Mouse (Mus musculus) telencephalon, adult 2 months (tissue): Measurements from ENCODE around the gene Fam107b.

Experiments used
- DNase-seq: peaks from one replicate; pipeline ENCODE4 v3.0.0-alpha.2; 2011; ENCODE audit warnings: low read depth, low spot score

Gene Fam107b

DNA sequence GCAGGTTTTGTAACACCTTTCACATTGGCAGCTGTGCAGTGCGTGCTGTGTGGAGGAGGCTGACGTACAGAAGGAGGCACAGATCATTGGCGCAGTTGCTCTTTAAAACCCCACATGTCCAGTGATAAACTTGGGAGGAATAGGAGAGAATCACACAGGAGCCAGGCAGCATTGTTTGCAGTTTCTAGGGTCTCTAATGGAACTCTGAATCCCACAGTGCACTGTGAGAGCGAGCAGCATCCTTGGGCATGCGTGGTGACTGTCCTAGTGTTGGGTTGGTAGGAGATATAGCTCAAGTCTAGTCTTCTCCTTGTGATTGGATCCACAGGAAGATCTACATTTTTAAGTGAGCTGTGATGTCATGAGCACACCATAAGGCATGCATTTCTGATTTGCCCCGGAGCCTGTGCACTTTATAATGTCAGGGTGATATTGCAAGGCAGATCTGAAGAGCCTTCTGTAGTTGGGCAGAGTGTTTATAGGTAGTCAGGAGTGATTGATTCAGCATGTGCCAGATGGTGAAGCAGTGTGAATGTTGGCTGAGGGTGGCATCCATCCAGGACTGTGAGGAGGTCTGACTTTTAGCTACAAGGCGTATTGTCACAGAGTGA, 169.2 kb downstream of the Fam107b start:
- peak; percentile 58 for DNase-seq

DNA sequence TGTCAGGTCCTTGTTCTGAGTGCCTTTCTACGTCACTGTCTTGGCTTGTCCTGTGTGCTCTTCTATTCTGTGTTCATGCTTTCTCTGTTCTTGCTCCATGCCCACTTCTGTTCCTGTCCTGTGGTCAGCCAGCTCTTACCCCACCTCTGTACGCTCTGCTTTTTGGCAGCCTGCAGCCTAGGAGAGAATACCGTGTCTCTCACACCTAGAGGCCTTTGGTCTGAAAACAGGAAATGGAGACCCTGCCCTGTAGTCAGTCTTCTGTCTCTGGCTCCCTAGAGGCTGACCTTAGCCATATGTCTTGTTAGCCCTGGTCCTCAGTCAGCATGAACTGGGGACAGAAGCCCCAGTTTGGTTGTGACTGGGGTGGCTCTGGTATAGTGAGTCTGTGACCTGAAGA, 170.0 kb downstream of the Fam107b start:
- DNase-seq, result no peak

DNA sequence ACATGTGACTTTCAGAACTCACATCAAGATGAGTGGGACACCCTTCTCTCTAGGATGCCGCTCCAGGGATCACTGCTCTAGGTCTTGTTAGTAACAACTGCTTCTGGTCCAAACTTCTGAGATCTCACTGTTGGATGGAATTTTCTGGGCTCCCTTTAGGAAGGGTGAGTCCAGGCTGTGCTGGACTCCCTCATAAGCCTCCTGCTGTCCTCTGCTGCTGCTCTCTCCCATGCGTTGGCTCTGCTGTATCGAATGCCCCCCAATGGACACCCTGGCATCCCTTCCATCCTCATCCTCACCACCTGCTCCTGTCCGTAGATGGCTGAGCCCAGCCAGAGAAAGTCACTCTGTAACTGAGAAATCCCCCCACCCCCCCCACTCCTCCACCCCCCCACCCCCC, 170.4 kb downstream of the Fam107b start:
- DNase-seq, result no peak

DNA sequence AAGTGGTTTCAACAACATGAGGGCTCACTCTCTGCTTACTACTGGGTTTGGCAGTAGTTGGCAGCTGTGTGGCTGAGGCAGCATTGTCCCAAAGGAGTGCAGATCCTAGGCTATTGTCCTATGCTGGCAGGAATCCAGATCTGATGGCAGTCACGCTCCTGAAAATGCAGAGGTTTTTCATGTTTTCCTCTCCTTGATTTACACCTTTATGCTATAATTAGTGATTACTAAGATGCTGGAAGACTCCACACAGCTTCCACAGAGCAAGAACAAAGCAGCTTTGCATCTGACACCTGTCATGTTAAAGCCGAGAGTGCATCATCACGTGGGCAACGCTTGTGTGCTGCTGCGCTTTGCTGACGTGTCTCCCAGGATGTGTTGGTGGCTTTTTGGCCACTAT, 172.2 kb downstream of the Fam107b start:
- no peak for DNase-seq

DNA sequence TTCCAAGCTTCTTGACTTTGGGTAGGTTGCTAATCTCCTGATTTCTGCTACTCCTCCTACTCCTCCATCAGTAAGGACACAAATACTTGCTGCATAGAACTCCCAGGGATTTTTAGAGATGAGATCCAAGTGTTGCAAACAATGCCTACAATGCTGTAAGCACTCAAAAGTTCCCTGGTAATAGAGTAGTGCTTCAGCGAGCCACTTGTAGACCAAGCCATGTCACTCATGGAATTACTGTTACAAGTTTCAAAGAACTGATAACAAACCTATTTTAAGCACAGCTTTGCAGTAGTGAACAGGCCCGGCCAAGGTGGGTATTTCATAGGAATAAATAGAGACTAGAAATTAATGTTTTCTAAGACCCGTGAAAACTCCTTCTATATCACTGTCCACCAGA, 174.8 kb downstream of the Fam107b start:
- no peak for DNase-seq

DNA sequence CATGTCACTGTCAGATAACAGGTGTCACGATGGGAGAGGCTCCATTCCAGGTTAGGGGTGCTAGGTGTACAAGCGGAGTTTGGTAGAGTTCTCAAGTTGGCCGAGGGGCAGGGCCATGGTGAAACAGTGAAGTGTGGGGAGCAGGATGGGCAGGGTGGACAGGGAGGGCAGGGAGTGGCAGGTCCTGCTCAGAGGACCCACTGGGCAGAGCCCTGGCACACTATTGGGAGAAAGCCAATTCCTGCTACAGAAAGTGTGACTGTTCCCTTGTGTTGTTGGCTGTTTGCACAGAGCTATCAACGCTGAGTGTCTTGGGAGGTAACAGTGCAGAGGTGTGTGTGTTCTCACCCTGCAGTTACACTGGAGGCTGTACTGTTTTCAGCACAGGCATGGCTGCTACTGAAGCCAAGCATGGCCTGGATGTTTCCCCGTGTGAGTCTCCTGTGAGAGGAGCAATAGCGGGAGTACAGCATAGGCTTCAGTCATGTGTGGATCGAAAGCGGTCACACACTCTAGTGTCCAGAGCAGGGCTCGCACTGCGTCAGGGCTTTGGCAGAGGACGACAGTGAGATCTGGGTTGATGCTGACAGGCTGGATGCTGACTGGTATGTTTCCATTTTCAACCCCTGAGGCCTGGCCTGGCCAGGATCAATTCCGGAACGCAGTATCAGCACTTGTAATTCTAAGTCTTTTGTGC, 175.8 kb downstream of the Fam107b start:
- no peak for DNase-seq

DNA sequence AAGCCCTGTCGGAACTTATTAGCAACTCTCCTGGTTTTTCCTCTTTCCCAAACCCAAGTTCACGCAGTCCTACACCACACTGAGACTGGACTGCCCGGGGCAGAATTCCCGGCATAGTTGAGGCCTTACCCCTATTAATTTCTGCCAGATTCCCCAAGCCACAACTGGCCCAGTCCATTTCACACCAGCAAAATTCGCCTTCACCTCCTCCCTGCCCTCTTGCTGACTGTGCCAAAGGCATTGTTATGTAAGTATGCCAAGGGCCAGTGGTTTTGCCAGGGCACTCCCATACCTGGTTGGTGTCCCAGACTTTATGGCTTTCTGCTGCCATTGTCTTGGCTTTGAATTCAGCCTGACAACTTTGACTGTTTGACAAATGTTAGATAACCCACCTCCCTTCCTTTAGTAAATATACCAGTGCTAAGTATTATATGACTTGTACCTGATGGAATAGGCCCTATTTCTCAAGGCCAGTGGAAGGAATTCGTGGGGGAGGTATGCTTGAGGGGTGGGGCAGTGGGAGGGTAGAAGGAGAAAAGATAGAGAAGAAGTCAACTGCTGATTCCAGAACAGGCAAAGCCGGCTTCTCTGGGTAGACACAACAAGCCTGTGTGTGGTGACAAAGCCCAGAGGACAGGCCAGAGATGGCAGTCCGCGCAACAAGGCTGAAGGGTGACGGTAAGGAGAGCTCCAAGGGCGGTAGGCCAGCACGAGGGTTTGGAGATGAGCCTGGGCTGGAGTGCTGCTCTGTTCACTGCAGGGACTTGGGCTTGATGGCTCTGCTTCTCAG, 178.6 kb downstream of the Fam107b start:
- no peak for DNase-seq

DNA sequence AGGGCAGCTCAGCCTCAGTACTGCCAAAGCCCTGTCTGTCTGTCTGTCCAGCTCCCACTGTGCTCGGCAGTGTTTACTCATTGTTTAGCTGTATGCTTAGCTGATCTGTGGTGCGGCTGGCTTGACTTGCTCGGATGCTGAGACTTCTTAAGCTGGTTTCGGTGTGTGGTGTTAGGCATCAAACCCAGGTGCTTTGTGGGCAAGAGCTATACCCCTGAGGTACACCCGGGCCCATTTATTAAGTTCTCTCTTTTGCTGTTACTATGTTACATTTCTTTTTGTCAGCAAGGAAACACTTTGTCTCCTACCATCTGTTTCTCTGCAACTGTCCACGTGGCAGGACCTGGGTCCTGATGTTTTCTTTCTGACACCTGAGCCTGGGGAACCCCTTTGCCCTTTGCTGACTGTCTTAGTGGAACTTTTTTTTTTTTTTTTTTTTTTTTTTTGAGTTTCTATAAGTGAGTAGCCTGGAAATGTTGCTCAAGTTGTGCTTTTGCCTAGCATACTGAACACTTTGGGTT, 179.3 kb downstream of the Fam107b start:
- no peak for DNase-seq

DNA sequence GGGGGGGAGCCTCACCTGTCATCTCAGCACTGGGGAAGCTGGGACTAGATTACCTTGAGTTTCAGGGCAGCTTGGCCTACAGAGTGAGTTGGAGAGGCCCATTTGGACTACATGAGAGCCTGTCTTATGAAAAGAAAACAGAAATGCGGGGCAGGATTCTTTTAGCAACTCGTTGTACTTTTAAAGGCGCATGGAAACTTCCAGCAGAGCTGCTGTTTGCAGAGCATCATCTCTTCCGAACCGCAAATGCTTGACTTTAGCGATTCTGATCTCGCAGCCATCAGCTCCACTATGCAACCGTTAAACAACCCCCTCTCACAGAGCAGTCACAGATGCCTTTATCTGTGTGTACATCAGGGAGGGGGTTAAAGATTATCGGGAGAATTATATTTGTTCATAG, 179.8 kb downstream of the Fam107b start:
- DNase-seq, result no peak

DNA sequence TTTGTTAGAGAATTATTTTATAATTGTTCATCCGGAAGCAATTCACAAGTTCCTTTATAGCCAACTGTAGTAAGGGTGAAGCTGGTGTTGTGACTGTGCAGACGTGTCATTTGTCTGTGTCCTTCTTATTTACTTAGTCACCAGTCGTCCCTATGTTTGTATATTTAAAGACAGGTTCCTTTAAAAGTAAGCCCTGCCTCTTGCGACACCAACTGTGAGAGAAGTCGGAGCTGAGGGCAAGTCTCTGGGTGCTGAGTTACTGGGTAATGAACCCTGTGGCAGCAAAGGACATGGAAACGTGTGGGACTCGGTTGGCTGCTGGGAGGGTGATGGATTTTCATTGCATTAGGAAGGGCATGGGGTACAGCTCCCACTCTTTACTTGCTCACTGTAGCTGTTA, 182.1 kb downstream of the Fam107b start:
- DNase-seq, result no peak

DNA sequence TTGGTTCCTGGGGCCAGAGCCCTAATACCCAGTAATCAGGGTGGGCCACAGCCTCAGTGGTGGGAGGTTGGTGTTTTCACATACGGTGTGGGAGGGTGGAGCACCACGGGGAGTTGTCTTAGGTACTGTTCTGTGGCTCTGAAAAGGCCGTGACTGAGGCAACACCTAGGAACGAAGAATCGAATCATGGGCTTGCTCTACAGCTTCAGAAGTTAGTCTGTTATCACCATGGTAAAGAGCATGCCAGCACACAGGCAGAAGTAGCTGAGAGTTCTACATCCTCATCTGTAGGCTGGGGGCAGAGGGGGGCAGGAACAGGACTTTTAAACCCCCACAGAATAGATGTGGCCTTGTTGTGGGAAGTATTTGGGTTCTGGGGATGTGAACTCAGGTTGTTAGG, 182.6 kb downstream of the Fam107b start:
- no peak for DNase-seq

DNA sequence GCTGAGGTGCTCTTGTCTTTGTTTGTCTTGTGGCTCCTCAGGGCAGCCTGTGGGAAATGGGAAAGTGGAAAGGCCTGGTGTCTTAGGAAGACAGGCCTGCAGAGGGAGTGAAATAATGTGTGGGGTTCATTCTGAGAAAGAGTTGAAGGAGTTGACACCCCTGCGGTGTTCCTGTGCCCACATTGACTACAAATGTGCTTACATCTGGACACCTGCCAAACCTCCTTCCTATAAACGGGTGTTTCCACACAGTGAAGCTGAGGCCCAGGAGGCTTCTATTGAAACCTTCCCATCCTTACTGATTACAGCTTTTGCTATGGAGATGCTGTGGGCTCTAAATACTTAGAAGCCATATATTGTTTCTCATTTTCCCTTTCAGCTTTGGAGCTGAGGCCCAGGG, 183.5 kb downstream of the Fam107b start:
- DNase-seq, result no peak

DNA sequence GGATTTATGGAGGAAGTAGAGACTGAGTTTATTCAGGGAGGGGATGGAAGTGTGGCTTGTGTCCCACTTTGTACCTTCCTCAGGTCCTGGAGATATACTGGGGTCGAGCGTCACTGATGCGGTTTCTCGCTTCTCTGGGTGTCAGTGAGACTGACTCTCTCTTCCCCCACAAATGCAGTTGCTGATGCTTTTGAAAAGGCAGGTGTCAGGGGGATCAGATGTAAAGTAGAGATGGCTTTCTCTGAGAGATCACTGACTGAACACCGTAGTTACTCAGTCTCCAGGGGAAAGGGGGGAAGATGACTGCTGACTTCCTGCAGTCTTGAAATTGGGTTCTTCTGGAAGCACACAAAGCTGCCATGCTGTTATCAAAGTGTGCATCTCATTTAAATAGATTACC, 185.6 kb downstream of the Fam107b start:
- DNase-seq, result no peak

DNA sequence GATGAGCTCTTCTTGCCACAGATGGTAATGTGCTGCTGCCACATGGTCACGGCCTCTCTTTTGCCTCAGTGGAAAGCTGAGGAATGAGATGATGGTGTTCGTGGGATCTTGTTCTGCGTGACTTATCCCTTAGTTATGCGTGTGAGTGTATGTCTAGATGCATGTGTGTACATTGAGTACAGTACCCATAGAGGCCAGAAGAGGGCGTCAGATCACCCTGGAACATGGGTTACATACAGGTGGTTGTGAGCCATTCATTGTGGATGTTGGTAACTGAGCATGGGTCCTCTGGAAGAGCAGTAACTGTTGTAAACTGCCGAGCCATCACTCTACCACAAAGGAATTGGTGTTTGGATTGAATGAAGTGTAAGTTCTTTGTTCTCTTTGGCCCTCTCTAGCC, 188.1 kb downstream of the Fam107b start:
- no peak for DNase-seq

DNA sequence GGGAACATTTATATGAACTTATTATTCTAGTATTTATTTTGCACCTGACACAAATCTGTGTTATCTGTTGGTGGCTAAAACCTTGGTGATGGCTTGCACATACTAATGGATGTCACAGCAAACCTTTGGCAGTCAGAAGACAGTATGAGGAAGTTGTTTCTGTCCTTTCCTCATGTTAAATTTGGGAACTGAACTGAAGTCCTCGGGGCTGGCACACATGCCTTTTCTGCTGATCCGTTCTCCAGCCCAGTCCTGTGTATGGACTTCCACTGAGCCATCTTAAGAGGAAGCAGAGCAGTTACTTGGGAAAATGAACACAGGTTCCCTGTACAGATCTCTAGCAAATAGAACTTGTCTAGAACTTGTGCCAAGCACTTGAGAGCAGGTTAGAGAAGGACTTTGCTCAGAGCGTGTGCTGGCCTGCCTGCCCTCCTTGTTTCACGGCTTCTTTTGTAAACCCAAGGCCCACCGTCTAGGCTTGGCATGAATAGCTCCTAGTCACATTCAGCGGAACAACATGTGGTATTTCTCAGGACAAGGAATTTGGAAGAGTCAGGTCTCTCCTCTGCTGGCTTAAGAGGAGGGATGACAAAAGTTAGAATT, 190.0 kb downstream of the Fam107b start:
- DNase-seq, result no peak

DNA sequence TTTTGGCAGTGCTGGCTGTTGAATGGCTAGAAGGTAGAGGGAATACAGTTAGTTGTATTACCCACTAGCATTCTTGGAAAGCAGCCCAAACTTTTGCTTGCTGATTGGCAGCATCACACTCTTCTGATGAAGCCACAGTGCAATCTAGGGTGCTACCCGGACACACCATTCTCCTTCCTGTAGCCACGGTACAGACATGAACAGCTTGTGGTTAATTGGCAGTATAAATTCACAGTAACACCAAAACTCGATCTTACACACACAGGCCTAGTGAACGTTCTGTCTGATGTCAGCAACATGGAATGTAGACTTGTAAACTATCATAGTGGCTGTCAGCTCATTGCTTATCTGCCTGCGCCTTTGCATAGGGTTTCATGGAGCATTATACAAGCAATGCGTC, 193.8 kb downstream of the Fam107b start:
- no peak for DNase-seq

DNA sequence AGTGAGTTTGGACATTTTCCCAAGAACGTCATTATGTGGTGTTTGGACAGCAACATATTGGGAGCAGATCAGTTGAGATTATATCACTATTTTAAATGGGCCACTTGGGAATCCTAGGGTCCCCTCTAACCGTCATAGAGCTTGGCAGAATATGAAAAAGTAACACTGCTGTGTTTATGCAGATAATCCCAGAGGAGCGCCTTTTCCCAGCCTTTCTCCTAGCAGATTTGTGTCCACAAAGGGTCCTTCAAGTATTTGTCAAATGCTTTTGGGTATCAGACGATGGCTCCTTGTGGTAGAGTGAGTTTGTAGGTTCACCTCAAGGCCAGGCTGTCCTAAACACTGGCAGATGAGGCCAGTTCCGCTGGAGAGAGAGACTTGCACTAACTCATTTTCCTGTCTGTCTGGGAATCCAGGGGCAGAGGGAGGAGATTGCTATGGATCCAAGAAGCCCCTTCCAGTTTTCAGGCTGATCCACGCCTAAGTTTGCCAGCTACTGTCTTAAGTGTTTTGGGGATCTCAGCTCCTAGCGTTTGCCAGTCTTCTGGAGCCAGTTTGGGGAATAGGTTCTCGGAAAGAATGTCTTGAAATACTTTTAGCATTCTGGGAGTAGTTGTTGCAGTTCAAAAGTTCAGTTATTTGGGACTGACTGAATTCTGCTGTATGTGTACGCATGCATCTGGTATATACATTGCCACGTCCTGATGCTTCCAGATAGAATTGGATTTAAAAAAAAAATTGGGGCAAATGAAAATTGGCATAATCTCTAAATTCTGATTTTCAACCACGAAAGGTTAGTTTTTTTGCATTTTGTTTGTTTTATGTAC, 195.9 kb downstream of the Fam107b start:
- no peak for DNase-seq

DNA sequence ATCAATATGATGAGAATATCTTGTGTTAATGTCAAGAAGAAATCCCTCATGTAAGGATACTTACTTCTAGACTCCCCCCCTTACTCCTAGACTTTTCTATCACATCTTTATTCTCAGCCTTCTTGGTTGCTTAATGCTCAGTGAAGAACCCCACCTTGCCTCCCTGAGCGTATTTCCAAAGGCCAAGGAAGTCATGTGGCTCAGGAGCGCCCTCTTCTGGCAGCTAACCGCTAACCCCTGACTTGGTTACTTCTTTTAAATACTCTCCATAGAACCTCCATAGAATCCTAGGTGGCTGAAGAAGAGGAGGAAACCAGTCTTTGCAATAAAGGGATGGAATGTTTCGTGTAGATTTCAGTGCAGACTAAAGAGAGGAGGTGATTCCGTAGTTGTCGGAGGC, 199.0 kb downstream of the Fam107b start:
- DNase-seq, result peak; percentile 40

DNA sequence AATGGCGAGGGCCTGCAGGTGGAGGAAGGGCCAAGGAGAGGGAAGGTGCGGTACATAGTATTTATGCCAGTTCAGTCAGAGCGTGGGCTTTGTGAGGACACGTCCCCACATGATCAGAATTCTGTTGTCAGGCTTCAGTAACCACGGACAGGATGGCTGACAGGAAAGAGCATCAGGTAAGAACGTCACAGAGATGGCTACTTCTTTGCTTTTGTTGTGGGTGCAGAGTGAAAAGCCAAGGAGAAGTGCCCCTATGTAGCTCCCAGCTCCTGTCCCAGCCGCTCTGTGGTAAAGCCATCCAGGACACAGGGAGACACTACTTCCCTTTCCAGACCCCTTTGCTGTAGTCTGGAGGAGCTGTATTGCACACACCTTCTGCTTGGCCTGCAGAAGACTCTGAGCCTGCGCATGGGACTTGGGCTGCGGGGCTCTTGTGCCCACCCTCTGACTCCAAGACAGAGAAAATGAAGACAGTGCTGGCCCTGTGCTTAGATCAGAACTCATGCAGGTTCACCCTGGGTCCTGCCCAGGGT, 199.6 kb downstream of the Fam107b start:
- no peak for DNase-seq

DNA sequence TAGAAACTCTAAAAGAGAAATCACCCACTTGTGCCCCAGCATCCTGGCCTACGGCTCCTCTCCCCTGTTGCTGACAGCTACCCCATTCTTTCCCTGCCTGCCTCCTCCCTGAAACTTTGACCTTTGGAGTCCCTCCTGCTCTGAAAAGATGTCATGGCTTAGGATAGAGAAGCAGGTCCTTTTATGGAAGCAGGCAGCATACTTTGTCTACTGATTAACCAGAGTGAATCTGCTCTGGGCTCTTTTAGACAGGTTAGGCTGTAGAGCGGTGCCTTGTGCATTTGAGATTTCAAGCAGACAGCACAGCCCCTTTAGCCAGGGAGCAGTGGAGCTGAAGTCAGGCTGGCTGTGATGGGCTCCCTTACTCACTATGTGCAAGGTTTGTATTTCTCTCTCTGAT, 200.1 kb downstream of the Fam107b start:
- no peak for DNase-seq

DNA sequence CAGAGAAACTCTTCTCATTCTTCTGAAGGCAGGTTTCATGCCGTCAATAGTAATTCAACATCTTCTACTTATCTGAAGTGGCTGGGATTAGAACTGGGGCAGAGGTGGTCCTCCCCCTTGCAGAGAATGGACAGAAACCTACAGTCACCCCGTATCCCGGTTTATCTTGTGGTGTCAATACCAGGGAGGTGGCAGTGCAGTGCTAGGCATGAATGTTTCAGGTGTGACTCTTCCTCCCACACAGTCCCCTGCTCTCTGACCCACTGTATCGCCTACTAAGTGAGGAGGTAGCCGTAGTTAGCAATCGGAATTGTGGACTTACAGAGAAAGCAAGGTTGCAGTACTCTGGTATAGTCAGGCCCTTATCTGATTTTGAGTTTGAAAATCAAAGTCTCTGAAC, 201.2 kb downstream of the Fam107b start:
- no peak for DNase-seq
